8 mouse cellular contexts compared by ENCODE assay signal in genomic region chr13:55189531-55190107, GRCm38 (mm10). TPM values are rescaled to one million over a fixed set of nuclear protein-coding genes. Genes with fewer than 3 reads are reported as not detected.
A peak's percentile ranks its signal among the peaks of the same experiment; 100 is the strongest.
DNase-seq lines count a peak whose midpoint lies in the region; ATAC-seq and TF ChIP-seq lines count a peak whose summit lies in the region.

No protein-coding gene starts in this region.

- WGBS in midbrain, postnatal 0 days, result 3% methylated on average over 12 of the region's 12 CpGs

- H3K9ac ChIP-seq in midbrain, postnatal 0 days (replicated peaks; ENCODE audit: low read length, poor library complexity, severe bottlenecking), result peak overlapping the region; percentile 74

- peak overlapping the region; percentile 86 for H3K27ac ChIP-seq in layer of hippocampus, adult 2 months
- H3K27ac ChIP-seq in midbrain, postnatal 0 days (ENCODE audit: low read depth, low read length), result peak overlapping the region; percentile 92

- H3K27me3 ChIP-seq in midbrain, postnatal 0 days (ENCODE audit: insufficient read depth, low read length), result no peaks in the 10 kb centered on the region

- H3K4me1 ChIP-seq in midbrain, postnatal 0 days (ENCODE audit: insufficient read depth, low read length), result peaks cover 5% of the 10 kb centered on the region; the same call in 1 of the 2 replicates

- TF ChIP-seq CTCF in layer of hippocampus, adult 2 months (conservative IDR thresholded peaks at IDR 0.05), result no peak
- TF ChIP-seq CTCF in midbrain, postnatal 0 days (IDR thresholded peaks at IDR 0.05), result no peak

- ATAC-seq in common myeloid progenitor, adult 5-6 weeks (replicated peaks; ENCODE audit: low read depth, poor library complexity, severe bottlenecking), result peak; percentile 37
- peak; percentile 27 for ATAC-seq in inflammation-experienced regulatory T-cells, adult 6 months
- ATAC-seq in midbrain, postnatal 0 days (ENCODE audit: low FRiP score), result peak; percentile 25

- no peaks in the 10 kb centered on the region for H3K36me3 ChIP-seq in midbrain, postnatal 0 days (ENCODE audit: insufficient read depth, low read length)

- H3K9me3 ChIP-seq in midbrain, postnatal 0 days (ENCODE audit: low read length), result no peaks in the 10 kb centered on the region

- H3K4me3 ChIP-seq in layer of hippocampus, adult 2 months, result peak overlapping the region; percentile 68
- peak overlapping the region; percentile 40 for H3K4me3 ChIP-seq in midbrain, postnatal 0 days (ENCODE audit: low read depth, low read length)

- no peak for DNase-seq in layer of hippocampus, adult 2 months (ENCODE audit: low spot score in 2 of 2)
- DNase-seq in layer of hippocampus, postnatal 36 days, result no peak
- DNase-seq in midbrain, postnatal 0 days (ENCODE audit: low spot score), result peak; percentile 26
- no peak for DNase-seq in right cerebral cortex, postnatal 4 days
- DNase-seq in adrenal gland, adult 2 months, result no peak
- no peak for DNase-seq in layer of hippocampus, adult 11-12 months (ENCODE audit: low spot score)

- H3K4me2 ChIP-seq in midbrain, postnatal 0 days (ENCODE audit: low read depth, low read length, poor library complexity, severe bottlenecking), result peak overlapping the region; percentile 73

RNA-seq across cellular contexts. Expression of gene Nsd1, which starts 20.0 kb away (rescaled TPM):
- 100 to 1,000 TPM; 125 to 131 TPM for total RNA-seq in layer of hippocampus, adult 2 months (2021)
- total RNA-seq in layer of hippocampus, postnatal 36 days (2021), result 100 to 1,000 TPM; 124 to 131 TPM
- 110 and 124 TPM in 2 replicates for total RNA-seq in common myeloid progenitor, adult 5-6 weeks (2017)
- 10 to 100 TPM; 46.7 to 76.6 (median 60.1) TPM for polyA plus RNA-seq in inflammation-experienced regulatory T-cells, adult 6 months (2017; shearing (Covaris generic))
- total RNA-seq in midbrain, postnatal 0 days (2014; rRNA removed), result 103 and 111 TPM in 2 replicates
- 47.0 and 56.2 TPM in 2 replicates for polyA plus RNA-seq in midbrain, postnatal 0 days (2015; fragmentation: Nextera tagmentation; extraction: Ambion mirVana)
- total RNA-seq in adrenal gland, adult 2 months (2021), result 10 to 100 TPM; 76.6 to 96.6 TPM
- polyA plus RNA-seq in adrenal gland, adult 2 months (2012; rRNA removed), result 10.6 and 13.9 TPM in 2 replicates

RNA-seq across cellular contexts. Expression of gene Fgfr4, which starts 37.2 kb away (rescaled TPM):
- total RNA-seq in layer of hippocampus, adult 2 months (2021), result under 1 TPM; 0.36 to 0.42 TPM
- total RNA-seq in layer of hippocampus, postnatal 36 days (2021), result under 1 TPM; 0.20 to 0.43 TPM
- total RNA-seq in common myeloid progenitor, adult 5-6 weeks (2017), result not detected in 2 replicates
- not detected for polyA plus RNA-seq in inflammation-experienced regulatory T-cells, adult 6 months (2017; shearing (Covaris generic))
- total RNA-seq in midbrain, postnatal 0 days (2014; rRNA removed), result 0.44 and 0.61 TPM in 2 replicates
- polyA plus RNA-seq in midbrain, postnatal 0 days (2015; fragmentation: Nextera tagmentation; extraction: Ambion mirVana), result 0.52 and 0.63 TPM in 2 replicates
- 10 to 100 TPM; 29.4 to 41.2 TPM for total RNA-seq in adrenal gland, adult 2 months (2021)
- 46.5 and 82.7 TPM in 2 replicates for polyA plus RNA-seq in adrenal gland, adult 2 months (2012; rRNA removed)

RNA-seq across cellular contexts. Expression of gene Gm17617, which starts 56.3 kb away (rescaled TPM):
- total RNA-seq in layer of hippocampus, adult 2 months (2021), result not detected
- total RNA-seq in layer of hippocampus, postnatal 36 days (2021), result not detected
- total RNA-seq in common myeloid progenitor, adult 5-6 weeks (2017), result not detected in 2 replicates
- not detected for polyA plus RNA-seq in inflammation-experienced regulatory T-cells, adult 6 months (2017; shearing (Covaris generic))
- not detected in 2 replicates for total RNA-seq in midbrain, postnatal 0 days (2014; rRNA removed)
- not detected in 2 replicates for polyA plus RNA-seq in midbrain, postnatal 0 days (2015; fragmentation: Nextera tagmentation; extraction: Ambion mirVana)
- not detected for total RNA-seq in adrenal gland, adult 2 months (2021)
- polyA plus RNA-seq in adrenal gland, adult 2 months (2012; rRNA removed), result not detected in 2 replicates

Comparison
In these comparisons a context has a peak if more than half of its experiments do, and no peak if none do; other contexts are left out.
1. RNA of gene Fgfr4, which starts 37.2 kb away (total RNA-seq): 29.4 to 41.2 TPM in adrenal gland, adult 2 months; 0.44 to 0.61 TPM in midbrain, postnatal 0 days, 0.20 to 0.43 TPM in layer of hippocampus, postnatal 36 days, 0.36 to 0.42 TPM in layer of hippocampus, adult 2 months and not detected in common myeloid progenitor, adult 5-6 weeks; every median in the first group is over 10 times any median in the second.
2. Peak in every context shown above with its lines, with median percentiles within 50 percentile points of each other: ATAC-seq.